Mouse (Mus musculus) midbrain, embryonic 16.5 days (tissue): ENCODE results near the gene Khdrbs1. TPM values are rescaled to one million over a fixed set of nuclear protein-coding genes. Genes with fewer than 3 reads are reported as not detected.
"Not testable (repeated sequence)": the region's sequence is repeated elsewhere in the genome, so short reads cannot be mapped to it uniquely, and the experiment has no call there.

ENCODE experiments used
- ATAC-seq: fragments of 200-750 bp; cut with Nextera tagmentation; 2 replicates; pipeline ENCODE4 v1.8.0; 2017; ENCODE audit warnings: moderate TSS enrichment
- H3K27ac ChIP-seq: fragments of 300-500 bp; sonication (generic); 2 replicates; pipeline ENCODE4 v1.5.1; 2014; ENCODE audit warnings: mild to moderate bottlenecking, low read length, mixed read lengths
- H3K27me3 ChIP-seq: fragments of 300-500 bp; sonication (generic); 2 replicates; pipeline ENCODE4 v1.6.1; 2014; ENCODE audit warnings: low read depth, low read length, mixed read lengths; ENCODE audit not compliant: control insufficient read depth, insufficient read depth
- H3K36me3 ChIP-seq: fragments of 300-500 bp; sonication (generic); 2 replicates; pipeline ENCODE4 v1.6.1; 2014; ENCODE audit warnings: mild to moderate bottlenecking, low read length, moderate library complexity, mixed read lengths; ENCODE audit not compliant: control insufficient read depth, insufficient read depth
- H3K4me1 ChIP-seq: fragments of 300-500 bp; sonication (generic); 2 replicates; pipeline ENCODE4 v1.6.1; 2014; ENCODE audit warnings: mild to moderate bottlenecking, low read length, mixed read lengths; ENCODE audit not compliant: control insufficient read depth, insufficient read depth
- H3K4me2 ChIP-seq: fragments of 300-500 bp; sonication (generic); 2 replicates; pipeline ENCODE4 v1.6.1; 2014; ENCODE audit warnings: mild to moderate bottlenecking, low read length, mixed read lengths
- H3K4me3 ChIP-seq: fragments of 300-500 bp; sonication (generic); 2 replicates; pipeline ENCODE4 v1.5.1; 2014; ENCODE audit warnings: low read depth, mild to moderate bottlenecking, low read length, moderate library complexity, mixed read lengths
- H3K9ac ChIP-seq: fragments of 300-500 bp; sonication (generic); 2 replicates; pipeline ENCODE4 v1.6.1; 2014; ENCODE audit warnings: low read depth, low read length, mixed read lengths
- H3K9me3 ChIP-seq: fragments of 300-500 bp; sonication (generic); replicated peaks from 2 replicates; pipeline ENCODE4 v1.6.1; 2014; ENCODE audit warnings: mild to moderate bottlenecking, low read length, mixed read lengths; ENCODE audit not compliant: control insufficient read depth, poor library complexity, severe bottlenecking
- WGBS: fragments of 180-500 bp; shearing (Covaris S2); extraction: QIAGEN DNeasy Blood & Tissue Kit; methylation state at CpG from one replicate; pipeline ENCODE4 v1.1.7; 2014; 5-methylcytosine and 5-hydroxymethylcytosine counted together
- polyA plus RNA-seq: library from polyadenylated mRNA; unstranded; fragments of >200 nt; fragmentation: Nextera tagmentation; extraction: Ambion mirVana; gene quantifications from 2 replicates; pipeline ENCODE4 v1.2.1, GENCODE M21; 2015

Gene Khdrbs1
- polyA plus RNA-seq, 1 experiment from 2014 or later = 116 TPM

- Histone ChIP-seq H3K9me3 (no peaks in the 10 kb centered on the region), H3K27ac (no peak overlapping the region), H3K4me3 (peak overlapping the region; percentile 14; the same call in 1 of the 2 replicates), H3K4me2 (peak overlapping the region; percentile 63), H3K9ac (no peak overlapping the region), H3K4me1 (peaks cover 30% of the 10 kb centered on the region), H3K36me3 (no peaks in the 10 kb centered on the region), H3K27me3 (no peaks in the 10 kb centered on the region)
- 72% methylated on average over 4 of the region's 4 CpGs for WGBS
- ATAC-seq = no peak
Measured at GRCm38 (mm10) chr4:129739111-129739645, 2.9 kb downstream of the Khdrbs1 start.

- no peak overlapping the region for H3K9ac ChIP-seq
- WGBS = 88% methylated on average over 1 of the region's 1 CpGs
- no peaks in the 10 kb centered on the region for H3K36me3 ChIP-seq
- H3K4me3 ChIP-seq = no peak overlapping the region
- H3K9me3 ChIP-seq = no peaks in the 10 kb centered on the region
- ATAC-seq = no peak
- H3K4me2 ChIP-seq = no peak overlapping the region
- peaks cover 22% of the 10 kb centered on the region for H3K4me1 ChIP-seq
- no peaks in the 10 kb centered on the region for H3K27me3 ChIP-seq
- H3K27ac ChIP-seq = no peak overlapping the region
Measured at GRCm38 (mm10) chr4:129736173-129736572, 5.9 kb downstream of the Khdrbs1 start.

- not testable (repeated sequence) for H3K27ac ChIP-seq, H3K27me3 ChIP-seq, ATAC-seq, H3K4me2 ChIP-seq, H3K36me3 ChIP-seq, H3K9me3 ChIP-seq, H3K4me3 ChIP-seq, H3K9ac ChIP-seq
- peaks cover 22% of the 10 kb centered on the region for H3K4me1 ChIP-seq
- WGBS = 97% methylated on average over 3 of the region's 4 CpGs
Measured at GRCm38 (mm10) chr4:129735485-129735884, 6.6 kb downstream of the Khdrbs1 start.

- WGBS = 91% methylated on average over 5 of the region's 5 CpGs
- no peak overlapping the region for H3K4me3 ChIP-seq
- no peak for ATAC-seq
- peaks cover 5% of the 10 kb centered on the region; the same call in 1 of the 2 replicates for H3K36me3 ChIP-seq
- H3K9ac ChIP-seq = no peak overlapping the region
- H3K27me3 ChIP-seq = no peaks in the 10 kb centered on the region
- no peaks in the 10 kb centered on the region for H3K9me3 ChIP-seq
- no peak overlapping the region for H3K4me2 ChIP-seq
- 0 out of 2 replicates have a peak, but pooled peaks cover 2% of the 10 kb centered on the region for H3K4me1 ChIP-seq
- H3K27ac ChIP-seq = no peak overlapping the region
Measured at GRCm38 (mm10) chr4:129731423-129731822, 10.7 kb downstream of the Khdrbs1 start.

GRCm38 (mm10) chr4:129716310-129716709 lies 25.8 kb downstream of the Khdrbs1 start:
- no peak for ATAC-seq
- H3K27ac ChIP-seq = no peak overlapping the region

GRCm38 (mm10) chr4:129709486-129710129 lies 32.5 kb downstream of the Khdrbs1 start:
- Histone ChIP-seq H3K4me1 (peaks cover 9% of the 10 kb centered on the region; the same call in 1 of the 2 replicates), H3K36me3 (peaks cover 33% of the 10 kb centered on the region), H3K4me3 (no peak overlapping the region), H3K9ac (0 out of 2 replicates have a peak overlapping the region, but pooled peaks have one; percentile 26), H3K9me3 (no peaks in the 10 kb centered on the region), H3K4me2 (no peak overlapping the region), H3K27me3 (no peaks in the 10 kb centered on the region), H3K27ac (peak overlapping the region; percentile 72)
- peak; percentile 76 for ATAC-seq
- 35% methylated on average over 8 of the region's 8 CpGs for WGBS

More at GRCm38 (mm10) chr4:129716310-129716709, 25.8 kb downstream of the Khdrbs1 start:
- 92% methylated on average over 9 of the region's 9 CpGs for WGBS
- no peaks in the 10 kb centered on the region for H3K27me3 ChIP-seq
- no peaks in the 10 kb centered on the region for H3K4me1 ChIP-seq
- H3K9ac ChIP-seq = no peak overlapping the region
- no peaks in the 10 kb centered on the region for H3K9me3 ChIP-seq
- no peak overlapping the region for H3K4me3 ChIP-seq
- H3K4me2 ChIP-seq = no peak overlapping the region
- peaks cover 36% of the 10 kb centered on the region for H3K36me3 ChIP-seq

GRCm38 (mm10) chr4:129706750-129707149 lies 35.4 kb downstream of the Khdrbs1 start:
- no peak overlapping the region for H3K4me3 ChIP-seq
- ATAC-seq = no peak
- H3K9me3 ChIP-seq = no peaks in the 10 kb centered on the region
- no peak overlapping the region for H3K4me2 ChIP-seq
- no peak overlapping the region for H3K9ac ChIP-seq
- H3K27ac ChIP-seq = peak overlapping the region; percentile 66; the same call in 1 of the 2 replicates
- H3K27me3 ChIP-seq = no peaks in the 10 kb centered on the region
- WGBS = 31% methylated on average over 3 of the region's 3 CpGs
- H3K4me1 ChIP-seq = peaks cover 26% of the 10 kb centered on the region
- peaks cover 23% of the 10 kb centered on the region for H3K36me3 ChIP-seq

- peak overlapping the region; percentile 73 for H3K27ac ChIP-seq
- 9% methylated on average over 11 of the region's 11 CpGs for WGBS
- H3K4me3 ChIP-seq = no peak overlapping the region
- H3K36me3 ChIP-seq = peaks cover 8% of the 10 kb centered on the region
- H3K9ac ChIP-seq = peak overlapping the region; percentile 51; the same call in 1 of the 2 replicates
- H3K4me1 ChIP-seq = peaks cover 21% of the 10 kb centered on the region
- no peaks in the 10 kb centered on the region for H3K9me3 ChIP-seq
- no peaks in the 10 kb centered on the region for H3K27me3 ChIP-seq
- H3K4me2 ChIP-seq = peak overlapping the region; percentile 19; the same call in 1 of the 2 replicates
- ATAC-seq = peak; percentile 69
Measured at GRCm38 (mm10) chr4:129702454-129702853, 39.6 kb downstream of the Khdrbs1 start.
